Mouse (Mus musculus) brown adipose tissue, adult 24 weeks (tissue): ENCODE results near the gene Crybb2. TPM values are rescaled to one million over a fixed set of nuclear protein-coding genes. Genes with fewer than 3 reads are reported as not detected.

Experiments
- H3K27ac ChIP-seq: fragments of 200-500 bp; replicated peaks from 2 replicates; pipeline ENCODE4 v1.5.1; 2012; ENCODE audit warnings: low read depth, mild to moderate bottlenecking, low read length
- H3K4me1 ChIP-seq: fragments of 200-500 bp; 2 replicates; pipeline ENCODE4 v1.6.1; 2012; ENCODE audit warnings: low read length, mixed read lengths; ENCODE audit not compliant: control insufficient read depth, insufficient read depth, insufficient read length
- H3K4me3 ChIP-seq: fragments of 200-500 bp; 2 replicates; pipeline ENCODE4 v1.5.1; 2012; ENCODE audit warnings: low read depth, mild to moderate bottlenecking, low read length, moderate library complexity; ENCODE audit not compliant: insufficient read depth
- polyA plus RNA-seq: library from polyadenylated mRNA; stranded (reverse); fragments of >200 nt; gene quantifications from 2 replicates; pipeline ENCODE4 v1.2.4, GENCODE M21; 2012; ENCODE audit not compliant: missing spikeins, insufficient read depth, insufficient read length

Gene Crybb2
- polyA plus RNA-seq, 1 experiment = not detected

DNA sequence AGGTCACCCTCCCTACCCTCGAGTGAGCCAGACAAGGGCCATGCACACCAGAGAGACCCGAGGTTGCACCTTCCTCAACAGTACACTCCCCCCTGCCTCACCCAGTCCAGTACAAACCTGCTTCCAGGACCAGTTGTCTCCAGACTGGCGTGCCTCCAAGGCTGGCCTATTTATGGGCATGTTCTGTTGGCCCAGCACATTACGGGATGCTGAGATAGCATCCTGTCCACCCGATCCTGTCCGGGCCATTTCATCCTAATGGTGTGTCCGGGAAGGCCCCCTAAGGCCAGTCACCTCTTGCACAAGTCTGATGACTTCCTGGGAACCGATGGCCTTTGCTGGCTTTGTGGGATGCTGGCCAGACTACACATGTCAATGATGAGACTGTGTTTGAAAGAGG lies 11.5 kb upstream of the Crybb2 start, which contains the start of gene Crybb3:
Gene Crybb3, minus strand, starts transcription at position 146 of the 400 bp plus-strand sequence.
- H3K27ac ChIP-seq = no peak within 1 kb of the TSS
- no peaks in the 10 kb centered on the region for H3K4me1 ChIP-seq
- H3K4me3 ChIP-seq = no peak within 1 kb of the TSS

DNA sequence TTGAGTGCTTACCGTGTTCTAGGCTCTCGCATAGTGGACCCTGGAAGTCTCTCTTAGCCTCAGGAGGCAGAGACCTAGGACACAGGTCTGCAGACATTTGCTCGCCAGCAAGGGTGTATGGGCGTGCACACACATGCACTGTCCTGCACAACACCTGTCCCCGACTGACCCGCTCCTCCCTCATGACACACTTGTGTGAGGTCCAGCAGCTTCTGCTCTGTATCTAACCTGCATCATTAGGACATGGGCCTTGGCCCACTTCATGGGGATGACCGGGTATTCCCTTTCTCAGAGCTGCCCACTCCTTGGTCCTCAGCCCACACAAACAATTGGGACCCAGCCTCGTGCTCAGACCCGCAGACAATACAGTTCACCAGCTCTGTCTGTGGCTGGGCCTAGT lies 11.1 kb upstream of the Crybb2 start:
- Histone ChIP-seq H3K27ac (no peak overlapping the region), H3K4me1 (no peaks in the 10 kb centered on the region), H3K4me3 (no peak overlapping the region)

DNA sequence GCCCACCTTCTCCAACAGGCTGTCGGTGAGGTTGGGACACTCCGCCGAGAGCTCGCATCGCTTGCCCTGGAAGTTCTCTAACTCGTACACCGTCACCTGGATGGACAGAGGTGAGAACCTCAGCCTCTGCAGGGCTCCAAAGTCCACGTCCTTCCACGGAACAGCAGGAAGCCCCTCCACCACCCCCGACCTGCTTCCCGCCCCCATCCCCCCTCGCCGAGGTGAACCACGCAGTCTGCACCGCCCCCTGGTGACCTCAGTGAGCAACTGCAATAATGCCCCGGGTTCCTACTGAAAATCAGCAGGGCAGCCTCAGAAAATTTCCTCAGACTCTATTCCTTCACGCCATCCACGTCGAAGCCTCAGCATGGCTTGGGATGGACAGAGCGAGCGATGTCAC lies 9.9 kb upstream of the Crybb2 start:
- Histone ChIP-seq H3K4me1 (no peaks in the 10 kb centered on the region), H3K27ac (no peak overlapping the region), H3K4me3 (no peak overlapping the region)

DNA sequence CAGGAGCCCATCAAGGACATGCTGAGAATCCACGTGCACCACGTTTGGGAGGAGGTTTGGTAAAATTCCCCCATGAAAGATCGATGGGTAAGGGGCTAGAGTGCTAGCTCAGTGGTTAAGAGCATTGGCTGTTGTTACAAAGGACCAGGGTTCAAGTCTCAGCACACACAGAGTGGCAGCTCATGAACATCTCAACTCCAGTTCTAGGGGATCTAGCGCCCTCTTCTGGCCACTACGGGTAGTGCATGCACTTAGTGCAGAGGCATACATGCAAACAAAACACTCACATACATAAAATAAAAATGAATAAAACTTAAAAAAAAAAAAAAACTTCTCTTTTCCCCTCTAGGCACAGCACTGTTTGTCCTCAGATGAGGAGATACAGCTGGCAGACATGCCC lies 8.8 kb upstream of the Crybb2 start:
- no peaks in the 10 kb centered on the region for H3K4me1 ChIP-seq
- H3K27ac ChIP-seq = no peak overlapping the region
- H3K4me3 ChIP-seq = no peak overlapping the region

DNA sequence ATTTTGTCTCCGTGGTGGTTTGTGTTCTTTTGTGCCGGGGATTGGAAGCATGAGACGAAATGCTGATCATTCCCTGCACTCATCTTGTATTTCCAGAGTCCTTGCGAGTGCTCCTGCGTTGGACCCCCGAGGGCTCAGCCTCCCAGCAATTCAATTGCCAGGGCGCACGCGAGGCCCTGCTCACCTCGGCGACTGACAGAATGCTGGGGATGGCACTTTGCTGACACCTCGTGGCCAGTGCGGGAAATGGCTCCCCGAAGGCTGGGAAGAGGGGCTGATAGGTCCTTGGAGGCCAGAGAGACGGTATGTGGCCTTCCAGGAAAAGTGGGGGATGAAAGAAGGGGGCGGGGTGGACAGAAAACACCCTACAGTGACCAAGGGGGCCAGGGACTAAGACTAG lies 15.6 kb downstream of the Crybb2 start:
- no peaks in the 10 kb centered on the region for H3K4me1 ChIP-seq
- H3K27ac ChIP-seq = no peak overlapping the region
- no peak overlapping the region for H3K4me3 ChIP-seq

DNA sequence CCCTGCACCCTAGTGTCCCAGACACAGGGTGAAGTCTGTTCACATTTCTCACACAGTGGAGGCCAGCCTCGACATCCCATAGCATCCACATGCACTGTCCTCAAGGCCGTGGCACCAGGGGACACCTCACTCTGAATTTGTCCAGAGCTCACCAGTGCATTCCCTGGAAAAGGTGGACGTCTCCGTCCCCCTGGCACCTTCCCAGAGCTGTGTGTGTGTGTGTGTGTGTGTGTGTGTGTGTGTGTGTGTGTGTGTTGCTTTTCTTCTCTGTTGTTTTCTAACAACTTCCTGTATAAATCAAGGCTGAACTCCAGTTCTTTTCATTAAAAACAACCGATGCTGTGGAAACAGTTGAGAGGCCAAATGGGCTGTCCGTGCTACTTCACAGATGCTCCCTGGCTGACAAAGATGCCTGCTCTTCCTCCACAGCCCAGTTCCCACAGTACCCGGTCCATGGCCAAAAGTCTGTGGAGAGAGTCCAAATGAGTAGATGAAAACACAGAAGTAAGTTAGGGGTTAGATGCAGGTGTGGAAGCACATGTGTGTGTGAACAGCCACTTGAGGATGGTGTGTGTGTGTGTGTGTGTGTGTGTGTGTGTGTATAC lies 19.2 kb downstream of the Crybb2 start:
- Histone ChIP-seq H3K27ac (no peak overlapping the region), H3K4me1 (no peaks in the 10 kb centered on the region), H3K4me3 (no peak overlapping the region)

DNA sequence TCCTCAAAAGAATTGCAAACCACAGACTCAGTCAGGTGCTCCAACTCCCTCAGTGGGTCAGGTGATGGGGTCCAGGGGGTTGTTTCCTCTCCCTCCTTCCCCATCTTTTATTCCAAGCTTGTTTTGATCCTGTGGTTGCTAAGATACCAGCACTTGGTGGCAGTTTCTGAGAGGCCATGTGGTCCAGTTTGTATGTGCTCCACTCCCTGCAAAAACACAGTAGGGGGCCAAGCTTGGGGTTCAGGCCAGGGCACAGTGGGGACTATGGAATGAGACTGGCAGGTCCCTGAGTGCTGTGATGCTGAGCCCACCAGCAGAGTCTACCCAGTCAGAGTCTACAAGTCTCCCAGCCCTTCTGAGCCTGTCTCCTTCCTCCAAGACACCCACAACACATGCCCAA lies 20.0 kb downstream of the Crybb2 start:
- H3K27ac ChIP-seq = no peak overlapping the region

DNA sequence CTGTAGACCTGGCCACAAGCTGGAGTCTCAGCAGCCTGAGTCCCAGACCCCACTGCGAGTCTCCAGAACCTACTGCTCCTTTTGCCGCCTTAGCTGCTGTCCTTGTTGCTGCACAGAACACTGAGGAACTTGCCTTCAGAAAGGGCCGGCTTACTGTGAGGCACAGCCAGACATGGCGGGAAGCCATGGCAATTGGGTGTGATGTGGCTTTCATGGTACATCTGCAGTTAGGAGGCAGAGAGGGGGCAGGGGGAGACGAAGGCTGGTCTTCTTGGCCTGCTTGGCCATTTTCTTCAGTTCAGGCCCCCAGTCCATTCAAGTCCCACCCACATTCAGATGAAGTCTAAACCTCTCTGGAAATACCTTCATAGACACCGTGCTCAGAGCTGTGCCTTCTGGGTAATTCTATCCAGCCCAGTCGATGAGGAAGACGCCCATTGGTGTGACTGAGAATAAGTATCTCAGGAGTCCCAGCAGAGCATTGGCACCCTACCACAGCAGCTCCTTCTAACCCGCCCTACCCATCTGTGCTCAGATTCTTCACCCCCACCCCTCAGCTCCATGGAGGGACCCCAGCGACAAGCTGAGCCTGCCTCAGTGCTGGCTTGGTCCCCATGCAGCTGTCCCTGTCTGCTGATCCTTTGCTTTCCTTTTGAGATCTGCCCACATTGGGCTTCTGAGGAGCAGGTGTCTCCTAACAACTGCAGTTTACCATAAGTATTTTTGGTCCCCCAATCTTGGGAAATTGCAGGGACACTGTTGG lies 24.2 kb downstream of the Crybb2 start:
- H3K4me1 ChIP-seq = peaks cover 14% of the 10 kb centered on the region
- no peak overlapping the region for H3K4me3 ChIP-seq
- no peak overlapping the region for H3K27ac ChIP-seq

More for the DNA sequence above, 20.0 kb downstream of the Crybb2 start:
- no peaks in the 10 kb centered on the region for H3K4me1 ChIP-seq
- H3K4me3 ChIP-seq = no peak overlapping the region

DNA sequence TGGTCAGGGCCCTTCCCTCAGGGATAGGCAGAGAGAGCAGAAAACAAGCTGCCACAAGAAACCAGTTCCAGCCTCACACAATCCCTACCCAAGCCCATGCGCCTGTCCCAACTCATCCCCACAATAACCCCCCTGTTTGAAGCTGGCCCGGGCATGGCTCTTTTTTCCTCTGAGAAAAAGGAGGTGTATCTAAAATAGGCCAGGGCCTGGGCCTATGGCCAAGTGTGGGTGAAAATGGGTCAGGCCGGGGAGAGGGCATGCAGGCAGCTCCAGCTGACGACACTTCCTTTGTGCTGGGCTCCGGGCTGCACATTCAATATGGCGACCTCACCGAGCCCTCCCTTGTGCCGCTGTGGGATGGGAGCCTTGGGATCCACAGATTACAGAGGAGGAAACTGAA lies 26.4 kb downstream of the Crybb2 start:
- Histone ChIP-seq H3K4me3 (no peak overlapping the region; the same call in 1 of the 2 replicates), H3K27ac (0 out of 2 replicates have a peak overlapping the region, but pooled peaks have one; percentile 18), H3K4me1 (peaks cover 16% of the 10 kb centered on the region)

DNA sequence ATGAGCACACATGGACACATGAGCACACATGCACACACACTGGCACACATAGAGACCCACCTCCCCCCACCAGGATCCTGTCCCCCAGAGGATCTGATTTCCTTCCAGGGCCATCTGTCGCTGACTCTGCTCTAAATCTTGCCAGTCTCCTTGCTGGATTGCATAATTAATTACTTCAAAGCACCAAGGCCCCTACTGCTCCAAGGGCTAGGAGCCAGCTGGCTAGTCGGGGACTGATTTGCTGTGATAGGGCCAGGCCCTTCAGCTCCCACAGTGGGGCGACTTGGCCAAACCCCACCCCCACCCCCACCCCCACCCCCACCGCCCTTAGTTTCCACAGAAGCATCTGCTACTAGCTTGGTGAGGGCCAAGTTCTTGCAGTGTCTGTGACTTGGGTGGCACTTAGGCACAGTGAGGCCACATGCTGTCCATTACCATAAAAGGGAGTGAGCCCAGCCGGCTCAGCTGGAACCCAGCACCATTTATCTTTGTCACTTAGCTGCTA lies 28.3 kb downstream of the Crybb2 start:
- Histone ChIP-seq H3K27ac (no peak overlapping the region), H3K4me3 (no peak overlapping the region), H3K4me1 (peaks cover 16% of the 10 kb centered on the region)

DNA sequence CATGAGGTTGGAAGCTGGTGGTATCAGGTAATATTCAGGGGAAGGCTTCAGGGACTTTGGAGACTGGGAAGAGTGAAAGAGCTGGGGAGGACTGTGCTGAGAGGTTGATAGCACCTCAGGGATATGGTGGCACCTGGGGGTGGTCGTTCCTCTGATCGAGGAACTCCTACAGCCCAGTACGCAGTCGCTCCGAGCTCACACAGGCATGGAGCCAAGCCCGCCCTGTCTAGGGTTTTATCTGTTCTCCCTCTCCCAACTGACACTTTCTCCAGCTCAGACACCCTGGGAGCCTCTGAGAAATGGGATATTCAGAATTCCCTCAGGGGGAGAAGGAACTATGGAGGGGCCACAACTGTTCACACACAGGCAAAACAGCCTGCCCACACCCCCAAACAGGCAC lies 29.1 kb downstream of the Crybb2 start:
- H3K4me3 ChIP-seq = no peak overlapping the region
- peaks cover 16% of the 10 kb centered on the region for H3K4me1 ChIP-seq
- no peak overlapping the region for H3K27ac ChIP-seq

DNA sequence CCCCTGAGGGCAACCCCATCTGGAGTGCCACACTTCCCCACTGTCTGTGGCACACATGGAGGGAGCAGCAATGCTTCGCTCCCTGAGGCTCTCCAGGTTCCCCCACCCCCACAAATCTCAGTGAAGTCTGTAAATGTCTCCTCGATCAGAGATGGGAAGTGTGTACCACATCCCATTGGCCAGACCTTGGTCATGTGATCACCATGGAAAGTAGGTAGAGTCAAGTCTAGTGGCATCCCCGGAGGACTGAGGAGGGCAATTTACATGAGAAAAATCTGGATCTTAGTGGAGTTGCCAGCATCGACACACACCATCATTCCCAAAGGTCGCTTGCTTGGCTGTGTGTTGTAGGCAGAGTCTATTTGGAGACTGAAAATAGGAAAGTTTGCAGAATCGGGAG lies 31.3 kb downstream of the Crybb2 start:
- Histone ChIP-seq H3K27ac (no peak overlapping the region), H3K4me3 (no peak overlapping the region), H3K4me1 (peaks cover 16% of the 10 kb centered on the region)

DNA sequence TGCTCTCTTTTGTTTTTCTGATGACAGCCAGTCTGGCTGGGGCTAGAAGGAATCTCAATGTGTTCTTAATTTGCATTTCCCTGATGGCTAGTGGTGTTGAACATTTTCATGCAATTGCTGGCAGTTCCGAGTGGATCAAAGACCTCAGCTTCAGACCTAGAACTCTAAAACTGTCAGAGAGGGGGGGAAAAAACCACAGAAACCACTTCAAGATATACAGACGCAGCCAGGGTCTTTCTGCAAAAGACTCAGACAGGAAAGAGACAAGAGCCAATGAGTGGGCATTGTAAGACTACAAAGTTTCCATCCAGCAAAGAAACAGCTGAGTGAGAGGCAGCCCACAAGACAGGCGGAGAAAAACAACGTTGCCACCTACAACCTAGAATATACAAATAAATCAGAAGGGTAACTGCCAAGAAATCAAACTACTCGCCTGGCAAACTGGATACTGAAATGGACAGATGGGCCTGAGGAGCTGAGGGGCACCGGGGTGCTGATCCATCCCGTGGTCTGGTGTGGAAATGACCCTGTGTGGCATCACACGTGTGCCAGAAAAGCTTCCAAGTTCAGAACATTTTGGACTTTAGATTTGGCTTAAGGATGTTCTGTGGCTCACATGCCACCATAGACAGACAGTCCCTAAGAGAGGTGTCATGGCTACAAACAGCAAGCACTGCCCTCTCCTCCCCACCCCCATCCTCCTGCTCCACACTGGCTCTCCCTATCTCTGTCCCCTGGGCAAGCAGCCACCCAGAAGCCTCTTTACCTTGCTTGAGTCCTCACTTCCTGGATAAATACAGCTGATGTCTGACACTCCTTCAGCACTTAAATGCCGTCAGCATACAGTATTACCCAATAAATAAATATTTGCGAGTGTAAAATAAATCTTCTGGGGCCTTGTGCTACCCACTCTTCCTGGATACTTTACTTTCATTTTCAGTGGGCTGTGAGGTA lies 34.5 kb downstream of the Crybb2 start:
- Histone ChIP-seq H3K4me1 (peaks cover 4% of the 10 kb centered on the region; the same call in 1 of the 2 replicates), H3K27ac (no peak overlapping the region), H3K4me3 (no peak overlapping the region)

DNA sequence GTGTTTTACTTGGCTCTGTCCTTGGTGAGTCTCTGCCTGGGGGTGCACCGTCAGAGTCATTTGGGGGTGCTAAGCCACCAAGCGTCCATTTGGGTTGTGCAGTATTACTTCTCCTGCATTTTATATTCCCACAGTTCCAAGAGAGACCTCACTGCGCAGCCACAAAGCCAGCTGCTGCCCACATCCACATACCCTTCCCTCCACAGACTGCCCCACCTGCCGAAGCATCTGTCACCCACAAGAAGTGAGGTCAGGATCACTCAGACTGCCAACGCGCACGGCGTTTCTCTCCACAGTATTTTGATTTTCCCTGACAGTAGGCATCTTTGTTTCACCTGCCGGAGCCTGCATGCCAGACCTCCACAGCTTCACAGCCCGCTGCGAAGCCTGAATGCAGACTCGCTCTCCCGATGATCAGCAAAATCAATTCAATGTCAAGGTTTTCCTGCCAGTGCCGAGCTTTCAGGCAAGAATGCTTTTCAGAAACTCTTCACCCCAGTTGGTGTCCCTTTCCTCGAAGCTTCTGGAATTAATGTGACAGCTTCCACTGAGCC lies 38.6 kb downstream of the Crybb2 start:
- Histone ChIP-seq H3K4me1 (peaks cover 6% of the 10 kb centered on the region; the same call in 1 of the 2 replicates), H3K27ac (no peak overlapping the region), H3K4me3 (no peak overlapping the region)

DNA sequence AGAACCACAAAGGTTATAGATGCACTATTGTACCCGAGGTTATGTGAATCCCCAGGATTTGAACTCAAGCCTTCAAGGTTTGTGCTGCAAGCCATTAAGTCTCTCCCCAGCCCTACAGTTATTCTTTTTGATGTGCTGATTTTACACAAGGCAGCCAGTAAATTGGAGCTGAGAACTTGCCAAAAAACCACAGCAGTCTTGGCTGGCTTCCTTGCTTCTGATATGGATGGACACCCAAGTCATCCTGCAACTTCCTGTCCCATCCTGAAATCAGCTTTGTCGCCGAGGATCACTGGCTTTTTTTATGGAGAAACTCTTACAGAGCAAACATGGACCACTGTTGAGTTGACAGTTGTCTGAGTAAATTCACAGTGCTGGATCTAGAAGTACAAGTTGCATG lies 39.8 kb downstream of the Crybb2 start:
- H3K4me3 ChIP-seq = no peak overlapping the region
- H3K27ac ChIP-seq = no peak overlapping the region

More for the DNA sequence above, 39.8 kb downstream of the Crybb2 start:
- H3K4me1 ChIP-seq = peaks cover 6% of the 10 kb centered on the region; the same call in 1 of the 2 replicates
